Mouse (Mus musculus) embryonic fibroblast, embryonic 13.5 days (primary cell): ENCODE results near the gene Higd1b.

Experiments
- CTCF ChIP-seq: IDR thresholded peaks from 2 replicates; pipeline ENCODE4 v1.5.1; 2011; ENCODE audit warnings: mild to moderate bottlenecking, control low read depth, low read length, moderate library complexity, borderline replicate concordance; ENCODE audit not compliant: insufficient read depth
- POLR2A ChIP-seq: IDR thresholded peaks from 2 replicates; pipeline ENCODE4 v1.6.1; 2011; ENCODE audit warnings: low read depth, mild to moderate bottlenecking, control low read depth, low read length, moderate library complexity

GRCm38 (mm10) chr11:102837385-102837784 is 1.7 kb downstream of the Higd1b start:
- TF ChIP-seq CTCF (no peak), POLR2A (no peak)
